Mouse (Mus musculus): Measurements from ENCODE around the gene Mrtfb. TPM values are rescaled to one million over a fixed set of nuclear protein-coding genes. Genes with fewer than 3 reads are reported as not detected.
A peak's percentile ranks its signal among the peaks of the same experiment; 100 is the strongest.

Mrtfb gene
- polyA plus RNA-seq, 1 experiment from 2014 or later, result 23.0 TPM

- ATAC-seq (ENCODE audit: low FRiP score, low read depth), result no peak
- peaks cover 55% of the 10 kb centered on the region for H3K27me3 ChIP-seq
- 10% methylated on average over 8 of the region's 8 CpGs for WGBS
- H3K9ac ChIP-seq, result peak overlapping the region; percentile 82
- peaks cover 35% of the 10 kb centered on the region for H3K4me1 ChIP-seq
- H3K9me3 ChIP-seq, result no peaks in the 10 kb centered on the region
- peak overlapping the region; percentile 98 for H3K4me2 ChIP-seq (replicated peaks)
- H3K36me3 ChIP-seq, result no peaks in the 10 kb centered on the region
- H3K27ac ChIP-seq, result no peak overlapping the region
- peak overlapping the region; percentile 76 for H3K4me3 ChIP-seq
Measured at GRCm38 (mm10) chr16:13448706-13449090, 192.4 kb downstream of the Mrtfb start.

GRCm38 (mm10) chr16:13449491-13449890 is 193.2 kb downstream of the Mrtfb start:
- Histone ChIP-seq H3K4me2 (replicated peaks) (peak overlapping the region; percentile 98), H3K9ac (0 out of 2 replicates have a peak overlapping the region, but pooled peaks have one; percentile 40), H3K36me3 (no peaks in the 10 kb centered on the region), H3K9me3 (no peaks in the 10 kb centered on the region), H3K4me3 (peak overlapping the region; percentile 76), H3K27me3 (peaks cover 47% of the 10 kb centered on the region), H3K4me1 (peaks cover 35% of the 10 kb centered on the region), H3K27ac (no peak overlapping the region)
- ATAC-seq (ENCODE audit: low FRiP score, low read depth), result no peak
- 18% methylated on average over 13 of the region's 13 CpGs for WGBS

GRCm38 (mm10) chr16:13450831-13451230 is 194.6 kb downstream of the Mrtfb start:
- Histone ChIP-seq H3K4me3 (no peak overlapping the region), H3K9ac (no peak overlapping the region), H3K4me2 (replicated peaks) (no peak overlapping the region), H3K27me3 (peaks cover 39% of the 10 kb centered on the region), H3K9me3 (no peaks in the 10 kb centered on the region), H3K27ac (no peak overlapping the region), H3K36me3 (no peaks in the 10 kb centered on the region), H3K4me1 (peaks cover 35% of the 10 kb centered on the region)
- WGBS, result 25% methylated on average over 7 of the region's 7 CpGs
- ATAC-seq (ENCODE audit: low FRiP score, low read depth), result no peak

GRCm38 (mm10) chr16:13451991-13452390 is 195.7 kb downstream of the Mrtfb start:
- Histone ChIP-seq H3K27me3 (peaks cover 28% of the 10 kb centered on the region), H3K4me3 (no peak overlapping the region)

GRCm38 (mm10) chr16:13452661-13453060 is 196.4 kb downstream of the Mrtfb start:
- no peak for ATAC-seq (ENCODE audit: low FRiP score, low read depth)
- H3K4me3 ChIP-seq, result no peak overlapping the region
- 88% methylated on average over 7 of the region's 7 CpGs for WGBS
- H3K9ac ChIP-seq, result no peak overlapping the region
- H3K27me3 ChIP-seq, result peaks cover 28% of the 10 kb centered on the region
- no peaks in the 10 kb centered on the region for H3K9me3 ChIP-seq
- no peak overlapping the region for H3K27ac ChIP-seq
- H3K4me2 ChIP-seq (replicated peaks), result no peak overlapping the region
- H3K4me1 ChIP-seq, result peaks cover 28% of the 10 kb centered on the region
- H3K36me3 ChIP-seq, result no peaks in the 10 kb centered on the region

More at GRCm38 (mm10) chr16:13451991-13452390, 195.7 kb downstream of the Mrtfb start:
- H3K9me3 ChIP-seq, result no peaks in the 10 kb centered on the region
- WGBS, result 82% methylated on average over 4 of the region's 4 CpGs
- H3K4me1 ChIP-seq, result peaks cover 28% of the 10 kb centered on the region
- no peak overlapping the region for H3K27ac ChIP-seq
- H3K9ac ChIP-seq, result no peak overlapping the region
- no peaks in the 10 kb centered on the region for H3K36me3 ChIP-seq
- no peak for ATAC-seq (ENCODE audit: low FRiP score, low read depth)
- no peak overlapping the region for H3K4me2 ChIP-seq (replicated peaks)

GRCm38 (mm10) chr16:13454026-13454600 is 197.8 kb downstream of the Mrtfb start:
- H3K4me2 ChIP-seq (replicated peaks), result no peak overlapping the region
- no peak overlapping the region for H3K9ac ChIP-seq
- no peaks in the 10 kb centered on the region for H3K9me3 ChIP-seq
- ATAC-seq (ENCODE audit: low FRiP score, low read depth), result no peak
- H3K4me3 ChIP-seq, result no peak overlapping the region
- H3K36me3 ChIP-seq, result no peaks in the 10 kb centered on the region
- peaks cover 20% of the 10 kb centered on the region for H3K27me3 ChIP-seq
- 0 out of 2 replicates have a peak overlapping the region, but pooled peaks have one; percentile 28 for H3K27ac ChIP-seq
- peaks cover 19% of the 10 kb centered on the region for H3K4me1 ChIP-seq
- WGBS, result 49% methylated on average over 10 of the region's 10 CpGs

- Histone ChIP-seq H3K9me3 (no peaks in the 10 kb centered on the region), H3K9ac (no peak overlapping the region), H3K27ac (no peak overlapping the region), H3K4me2 (replicated peaks) (no peak overlapping the region), H3K27me3 (0 out of 2 replicates have a peak, but pooled peaks cover 7% of the 10 kb centered on the region), H3K4me1 (peaks cover 10% of the 10 kb centered on the region), H3K36me3 (no peaks in the 10 kb centered on the region), H3K4me3 (no peak overlapping the region)
- no peak for ATAC-seq (ENCODE audit: low FRiP score, low read depth)
Measured at GRCm38 (mm10) chr16:13455560-13455959, 199.3 kb downstream of the Mrtfb start.

GRCm38 (mm10) chr16:13458556-13458955 is 202.3 kb downstream of the Mrtfb start:
- no peak overlapping the region for H3K9ac ChIP-seq
- no peaks in the 10 kb centered on the region for H3K27me3 ChIP-seq
- H3K36me3 ChIP-seq, result no peaks in the 10 kb centered on the region
- no peaks in the 10 kb centered on the region for H3K9me3 ChIP-seq
- ATAC-seq (ENCODE audit: low FRiP score, low read depth), result no peak
- H3K4me3 ChIP-seq, result no peak overlapping the region
- H3K4me2 ChIP-seq (replicated peaks), result no peak overlapping the region
- H3K4me1 ChIP-seq, result peaks cover 32% of the 10 kb centered on the region
- no peak overlapping the region for H3K27ac ChIP-seq

- 66% methylated on average over 1 of the region's 1 CpGs for WGBS
- Histone ChIP-seq H3K4me1 (peaks cover 32% of the 10 kb centered on the region), H3K27me3 (no peaks in the 10 kb centered on the region), H3K9me3 (no peaks in the 10 kb centered on the region), H3K9ac (no peak overlapping the region), H3K4me2 (replicated peaks) (no peak overlapping the region), H3K4me3 (no peak overlapping the region), H3K36me3 (no peaks in the 10 kb centered on the region), H3K27ac (no peak overlapping the region)
- no peak for ATAC-seq (ENCODE audit: low FRiP score, low read depth)
Measured at GRCm38 (mm10) chr16:13460071-13460470, 203.8 kb downstream of the Mrtfb start.

GRCm38 (mm10) chr16:13460777-13461408 is 204.6 kb downstream of the Mrtfb start:
- H3K4me2 ChIP-seq (replicated peaks), result no peak overlapping the region
- no peaks in the 10 kb centered on the region for H3K36me3 ChIP-seq
- no peak overlapping the region for H3K9ac ChIP-seq
- ATAC-seq (ENCODE audit: low FRiP score, low read depth), result 0 out of 2 replicates have a peak, but pooled peaks have one; percentile 38
- no peaks in the 10 kb centered on the region for H3K9me3 ChIP-seq
- peaks cover 32% of the 10 kb centered on the region for H3K4me1 ChIP-seq
- no peaks in the 10 kb centered on the region for H3K27me3 ChIP-seq
- H3K4me3 ChIP-seq, result no peak overlapping the region
- no peak overlapping the region for H3K27ac ChIP-seq
- WGBS, result 68% methylated on average over 3 of the region's 3 CpGs

- Histone ChIP-seq H3K9ac (no peak overlapping the region), H3K27ac (no peak overlapping the region), H3K9me3 (no peaks in the 10 kb centered on the region), H3K27me3 (no peaks in the 10 kb centered on the region), H3K4me2 (replicated peaks) (no peak overlapping the region), H3K4me3 (no peak overlapping the region), H3K36me3 (no peaks in the 10 kb centered on the region), H3K4me1 (peaks cover 47% of the 10 kb centered on the region)
- no peak for ATAC-seq (ENCODE audit: low FRiP score, low read depth)
- WGBS, result 84% methylated on average over 5 of the region's 5 CpGs
Measured at GRCm38 (mm10) chr16:13464662-13465061, 208.4 kb downstream of the Mrtfb start.
